Mouse (Mus musculus) bone marrow, adult 2 months (tissue): ENCODE measurements around the gene Scd2.

Experiments
- CTCF ChIP-seq: fragments of 200-500 bp; IDR thresholded peaks from 2 replicates; pipeline ENCODE4 v1.5.1; 2011; ENCODE audit warnings: low read length, control low read depth; ENCODE audit not compliant: control insufficient read depth, insufficient read depth
- POLR2A ChIP-seq: fragments of 200-500 bp; IDR thresholded peaks from 2 replicates; pipeline ENCODE4 v1.6.1; 2011; ENCODE audit warnings: low read depth, mild to moderate bottlenecking, control low read depth, low read length, borderline replicate concordance; ENCODE audit not compliant: control insufficient read depth

DNA sequence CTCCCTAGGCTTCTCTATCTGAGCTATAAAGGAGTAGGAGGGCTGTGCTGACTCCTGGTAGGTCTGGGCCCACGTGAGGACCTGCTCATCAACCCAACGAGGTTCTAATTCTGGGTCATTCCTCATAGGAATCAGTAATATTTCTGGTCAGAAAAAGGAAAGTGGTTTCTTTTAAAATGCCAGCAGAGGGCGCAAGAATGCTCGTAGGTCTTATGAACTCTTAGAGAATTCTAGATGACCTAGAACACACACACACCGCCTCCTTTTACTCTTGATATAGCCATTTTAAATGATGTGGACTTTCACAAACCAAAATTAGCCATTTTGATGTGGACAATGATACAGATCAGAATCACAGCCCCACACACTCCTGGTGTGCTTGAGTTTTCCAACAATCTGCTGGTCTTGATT is 47.7 kb upstream of the Scd2 start:
- TF ChIP-seq POLR2A (no peak), CTCF (no peak)
